Mouse (Mus musculus) B cell, adult (primary cell): ENCODE measurements around the gene Bpi. TPM values are rescaled to one million over a fixed set of nuclear protein-coding genes. Genes with fewer than 3 reads are reported as not detected.

Source experiments
- total RNA-seq: library from RNA; stranded (reverse); gene quantifications from 4 replicates; pipeline ENCODE4 v1.2.4, GENCODE M21; 2023; ENCODE audit not compliant: inconsistent age

Bpi gene
- total RNA-seq = not detected in 4 replicates

GRCm38 (mm10) chr2:158258005-158258418, at the start of gene Bpi:
Gene Bpi (plus strand): TSS chr2:158258094.

GRCm38 (mm10) chr2:158228670-158229502, 29.0 kb upstream of the Bpi start, which contains the start of gene D630003M21Rik:
Gene D630003M21Rik (minus strand): TSS chr2:158229222.

GRCm38 (mm10) chr2:158305948-158306695, 48.2 kb downstream of the Bpi start, which contains the start of gene Lbp:
Gene Lbp (plus strand): TSS chr2:158306493.

Other genes starting within 250 kb of the Bpi start
- gene Tti1, start 229.7 kb upstream of the Bpi start, total RNA-seq = 33.2 to 36.7 TPM (median 34.5 TPM) in 4 replicates
- 26.5 to 29.2 TPM (median 27.5 TPM) in 4 replicates for gene Rprd1b, start 229.6 kb upstream of the Bpi start, total RNA-seq
- 3.3 to 4.9 TPM (median 3.7 TPM) in 4 replicates for gene Tgm2, start 111.7 kb upstream of the Bpi start, total RNA-seq
- not detected in 4 replicates for gene D630003M21Rik, start 28.9 kb upstream of the Bpi start, total RNA-seq
- not detected in 4 replicates for gene Lbp, start 48.4 kb downstream of the Bpi start, total RNA-seq
- not detected in 4 replicates for gene Snhg11, start 117.5 kb downstream of the Bpi start, total RNA-seq
- gene Ralgapb, start 151.8 kb downstream of the Bpi start, total RNA-seq = 70.1 to 80.7 TPM (median 73.8 TPM) in 4 replicates
- 1.4 to 1.5 TPM in 2 of 4 replicates, not detected in the others for gene Adig, start 244.5 kb downstream of the Bpi start, total RNA-seq